ENCODE assay signal across 23 mouse cellular contexts in genomic region chr10:3490052-3490451, GRCm38 (mm10). TPM values are rescaled to one million over a fixed set of nuclear protein-coding genes. Genes with fewer than 3 reads are reported as not detected.
DNase-seq lines count a peak whose midpoint lies in the region; ATAC-seq and TF ChIP-seq lines count a peak whose summit lies in the region.
"Had no signal": no experiment of that assay in that cellular context is flagged by ENCODE, and none has a peak within 500 bp of the region (broad histone marks: within the 10 kb centered on the region; RNA-seq: fewer than 3 reads in every experiment).

No protein-coding gene starts in this region.

- no peaks in the 10 kb centered on the region for H3K27me3 ChIP-seq in hindbrain, embryonic 16.5 days (replicated peaks; ENCODE audit: control insufficient read depth, insufficient read depth, low read length)
- no peaks in the 10 kb centered on the region for H3K27me3 ChIP-seq in hindbrain, embryonic 14.5 days (ENCODE audit: control insufficient read depth, insufficient read depth, low read length)
- no peaks in the 10 kb centered on the region for H3K27me3 ChIP-seq in kidney, postnatal 0 days (ENCODE audit: insufficient read depth, low read length)
- no peaks in the 10 kb centered on the region for H3K27me3 ChIP-seq in kidney, embryonic 14.5 days (ENCODE audit: control insufficient read depth, insufficient read depth, low read length)
- H3K27me3 ChIP-seq: embryonic facial prominence, embryonic 12.5 days; forebrain, embryonic 13.5 days; hindbrain, embryonic 13.5 days had no signal

- 82% methylated on average over 3 of the region's 3 CpGs for WGBS in hindbrain, embryonic 16.5 days
- WGBS in hindbrain, embryonic 14.5 days, result 76% methylated on average over 3 of the region's 3 CpGs
- 69% methylated on average over 3 of the region's 3 CpGs for WGBS in kidney, postnatal 0 days
- 86% methylated on average over 3 of the region's 3 CpGs for WGBS in kidney, embryonic 14.5 days

- H3K4me2 ChIP-seq in hindbrain, embryonic 16.5 days (ENCODE audit: low read length), result no peak overlapping the region
- no peak overlapping the region for H3K4me2 ChIP-seq in hindbrain, embryonic 14.5 days (replicated peaks)
- no peak overlapping the region for H3K4me2 ChIP-seq in kidney, postnatal 0 days (ENCODE audit: low read length)
- no peak overlapping the region for H3K4me2 ChIP-seq in kidney, embryonic 14.5 days (replicated peaks; ENCODE audit: low read depth, low read length)
- H3K4me2 ChIP-seq: embryonic facial prominence, embryonic 12.5 days; forebrain, embryonic 13.5 days; hindbrain, embryonic 13.5 days had no signal

- H3K9me3 ChIP-seq in hindbrain, embryonic 16.5 days (ENCODE audit: control insufficient read depth, low read length), result no peaks in the 10 kb centered on the region
- no peaks in the 10 kb centered on the region for H3K9me3 ChIP-seq in hindbrain, embryonic 14.5 days (ENCODE audit: control insufficient read depth, low read length)
- no peaks in the 10 kb centered on the region for H3K9me3 ChIP-seq in kidney, postnatal 0 days (replicated peaks; ENCODE audit: low read length)
- H3K9me3 ChIP-seq in kidney, embryonic 14.5 days (ENCODE audit: control insufficient read depth, low read length), result no peaks in the 10 kb centered on the region
- H3K9me3 ChIP-seq: embryonic facial prominence, embryonic 12.5 days; forebrain, embryonic 13.5 days; G1E; heart, embryonic 10.5 days; hindbrain, embryonic 13.5 days had no signal

- no peaks in the 10 kb centered on the region for H3K36me3 ChIP-seq in hindbrain, embryonic 16.5 days (ENCODE audit: control insufficient read depth, insufficient read depth, low read length)
- H3K36me3 ChIP-seq in hindbrain, embryonic 14.5 days (replicated peaks; ENCODE audit: control insufficient read depth, insufficient read depth), result no peaks in the 10 kb centered on the region
- no peaks in the 10 kb centered on the region for H3K36me3 ChIP-seq in kidney, postnatal 0 days (ENCODE audit: insufficient read depth, low read length)
- no peaks in the 10 kb centered on the region for H3K36me3 ChIP-seq in kidney, embryonic 14.5 days (ENCODE audit: control insufficient read depth, insufficient read depth, low read length)
- H3K36me3 ChIP-seq: embryonic facial prominence, embryonic 12.5 days; G1E; heart, embryonic 10.5 days; hindbrain, embryonic 13.5 days had no signal

- no peak overlapping the region for H3K4me3 ChIP-seq in hindbrain, embryonic 16.5 days (ENCODE audit: low read length)
- no peak overlapping the region for H3K4me3 ChIP-seq in hindbrain, embryonic 14.5 days (replicated peaks; ENCODE audit: low read length)
- no peak overlapping the region for H3K4me3 ChIP-seq in kidney, postnatal 0 days (replicated peaks; ENCODE audit: low read depth, low read length)
- H3K4me3 ChIP-seq in kidney, embryonic 14.5 days (ENCODE audit: low read length), result no peak overlapping the region
- H3K4me3 ChIP-seq: embryonic facial prominence, embryonic 12.5 days; forebrain, embryonic 13.5 days; gastrocnemius, adult 2 months; heart, embryonic 10.5 days; hindbrain, embryonic 13.5 days had no signal

- ATAC-seq in hindbrain, embryonic 16.5 days, result 0 out of 2 replicates have a peak, but pooled peaks have one; percentile 30
- ATAC-seq in hindbrain, embryonic 14.5 days (ENCODE audit: low FRiP score), result no peak
- ATAC-seq in kidney, postnatal 0 days (replicated peaks; ENCODE audit: low FRiP score, low read depth), result 0 out of 2 replicates have a peak, but pooled peaks have one; percentile 21
- ATAC-seq in kidney, embryonic 14.5 days (ENCODE audit: low FRiP score, low TSS enrichment), result no peak
- ATAC-seq: CD4-positive, CD25-positive, alpha-beta regulatory T cell, adult 4 months; forebrain, embryonic 13.5 days; inflammation-experienced regulatory T-cells, adult 6 months; intestine, postnatal 0 days had no signal

- no peak for TF ChIP-seq CTCF in kidney, postnatal 0 days (IDR thresholded peaks at IDR 0.05; ENCODE audit: low read depth)

- peak; percentile 65 to 68 for DNase-seq in cerebellum, postnatal 10 days
- DNase-seq in cerebellum, postnatal 25 days, result no peak
- no peak for DNase-seq in hindbrain, embryonic 14.5 days (ENCODE audit: low spot score)
- no peak for DNase-seq in kidney, postnatal 0 days (ENCODE audit: low spot score)
- DNase-seq in thymus, postnatal 36 days, result no peak
- DNase-seq: adrenal gland, postnatal 10 days; B cell, adult 2 months; cerebellum, adult 11-12 months; cerebellum, adult 9-10 months; gastrocnemius, adult 2 months; gastrocnemius, postnatal 25 days; heart, postnatal 10 days; heart, postnatal 4 days had no signal

- H3K4me1 ChIP-seq in hindbrain, embryonic 16.5 days (ENCODE audit: control insufficient read depth, insufficient read depth, low read depth, low read length), result no peaks in the 10 kb centered on the region
- H3K4me1 ChIP-seq in hindbrain, embryonic 14.5 days (replicated peaks; ENCODE audit: control insufficient read depth, insufficient read depth, low read length), result no peaks in the 10 kb centered on the region
- H3K4me1 ChIP-seq in kidney, postnatal 0 days (replicated peaks; ENCODE audit: insufficient read depth, low read length), result no peaks in the 10 kb centered on the region
- no peaks in the 10 kb centered on the region for H3K4me1 ChIP-seq in kidney, embryonic 14.5 days (ENCODE audit: control insufficient read depth, insufficient read depth, low read length)
- H3K4me1 ChIP-seq: embryonic facial prominence, embryonic 12.5 days; forebrain, embryonic 13.5 days; heart, embryonic 10.5 days; hindbrain, embryonic 13.5 days had no signal

- no peak overlapping the region for H3K27ac ChIP-seq in hindbrain, embryonic 16.5 days (ENCODE audit: low read depth, low read length)
- no peak overlapping the region for H3K27ac ChIP-seq in hindbrain, embryonic 14.5 days
- H3K27ac ChIP-seq in kidney, postnatal 0 days, result no peak overlapping the region
- no peak overlapping the region for H3K27ac ChIP-seq in kidney, embryonic 14.5 days (ENCODE audit: low read depth, low read length)
- H3K27ac ChIP-seq: embryonic facial prominence, embryonic 12.5 days; forebrain, embryonic 13.5 days; gastrocnemius, adult 2 months; heart, embryonic 10.5 days; hindbrain, embryonic 13.5 days had no signal

- no peak overlapping the region for H3K9ac ChIP-seq in hindbrain, embryonic 16.5 days (ENCODE audit: low read depth, low read length)
- no peak overlapping the region for H3K9ac ChIP-seq in hindbrain, embryonic 14.5 days
- H3K9ac ChIP-seq in kidney, postnatal 0 days (ENCODE audit: low read depth, low read length), result no peak overlapping the region
- no peak overlapping the region for H3K9ac ChIP-seq in kidney, embryonic 14.5 days (ENCODE audit: low read depth, low read length)
- H3K9ac ChIP-seq: embryonic facial prominence, embryonic 12.5 days; forebrain, embryonic 13.5 days; hindbrain, embryonic 13.5 days had no signal

RNA-seq across cellular contexts. Expression of gene Iyd, which starts 50.0 kb away (rescaled TPM):
- 0.68 and 0.87 TPM in 2 replicates for polyA plus RNA-seq in hindbrain, embryonic 16.5 days (2015; fragmentation: Nextera tagmentation; extraction: Ambion mirVana)
- 0.32 and 0.77 TPM in 2 replicates for polyA plus RNA-seq in hindbrain, embryonic 14.5 days (2014; fragmentation: Nextera tagmentation; extraction: Ambion mirVana)
- polyA plus RNA-seq in kidney, postnatal 0 days (2015; fragmentation: Nextera tagmentation; extraction: Ambion mirVana), result 12.8 and 16.0 TPM in 2 replicates
- 1.8 and 3.5 TPM in 2 replicates for polyA plus RNA-seq in kidney, embryonic 14.5 days (2014; fragmentation: Nextera tagmentation; extraction: Ambion mirVana)
- polyA plus RNA-seq: CD4-positive, CD25-positive, alpha-beta regulatory T cell, adult 4 months; G1E; inflammation-experienced regulatory T-cells, adult 6 months had no signal

Comparison
In these comparisons a context has a peak if more than half of its experiments do, and no peak if none do; other contexts are left out.
1. DNase-seq: peak in cerebellum, postnatal 10 days (2 of 2); none in cerebellum, postnatal 25 days (0 of 2), hindbrain, embryonic 14.5 days (single experiment), kidney, postnatal 0 days (single experiment) and thymus, postnatal 36 days (0 of 2).
2. ATAC-seq: peak in hindbrain, embryonic 16.5 days (single experiment) and kidney, postnatal 0 days (single experiment); none in hindbrain, embryonic 14.5 days (single experiment) and kidney, embryonic 14.5 days (single experiment).